Mouse (Mus musculus) forebrain, embryonic 14.5 days (tissue): ENCODE data around the gene Zc3h14. TPM values are rescaled to one million over a fixed set of nuclear protein-coding genes. Genes with fewer than 3 reads are reported as not detected.
A peak's percentile ranks its signal among the peaks of the same experiment; 100 is the strongest.

Source experiments
- ATAC-seq: fragments of 200-750 bp; cut with Nextera tagmentation; 2 replicates; pipeline ENCODE4 v1.8.0; 2017; ENCODE audit warnings: mild to moderate bottlenecking, moderate library complexity
- DNase-seq: peaks from one replicate; pipeline ENCODE4 v3.0.0-alpha.2; 2015; ENCODE audit warnings: low spot score
- H3K27ac ChIP-seq: fragments of 300-500 bp; sonication (generic); 2 replicates; pipeline ENCODE4 v1.5.1; 2014; ENCODE audit warnings: low read depth, mild to moderate bottlenecking, control low read depth, low read length, moderate library complexity
- H3K27me3 ChIP-seq: fragments of 300-500 bp; sonication (generic); replicated peaks from 2 replicates; pipeline ENCODE4 v1.6.1; 2014; ENCODE audit warnings: low read length, control low read depth, mixed read lengths; ENCODE audit not compliant: control insufficient read depth, insufficient read depth
- H3K36me3 ChIP-seq: fragments of 300-500 bp; sonication (generic); 2 replicates; pipeline ENCODE4 v1.6.1; 2014; ENCODE audit warnings: low read length, control low read depth; ENCODE audit not compliant: control insufficient read depth, insufficient read depth
- H3K4me1 ChIP-seq: fragments of 300-500 bp; sonication (generic); 2 replicates; pipeline ENCODE4 v1.6.1; 2014; ENCODE audit warnings: antibody characterized with exemption, low read length, control low read depth; ENCODE audit not compliant: control insufficient read depth, insufficient read depth
- H3K4me2 ChIP-seq: fragments of 300-500 bp; sonication (generic); 2 replicates; pipeline ENCODE4 v1.6.1; 2014; ENCODE audit warnings: mild to moderate bottlenecking, control low read depth, low read length
- H3K4me3 ChIP-seq: fragments of 300-500 bp; sonication (generic); 2 replicates; pipeline ENCODE4 v1.5.1; 2014; ENCODE audit warnings: low read depth, low read length, control low read depth
- H3K9ac ChIP-seq: fragments of 300-500 bp; sonication (generic); 2 replicates; pipeline ENCODE4 v1.6.1; 2014; ENCODE audit warnings: mild to moderate bottlenecking, low read length, control low read depth, moderate library complexity
- H3K9me3 ChIP-seq: fragments of 300-500 bp; sonication (generic); replicated peaks from 2 replicates; pipeline ENCODE4 v1.6.1; 2016; ENCODE audit warnings: low read length, control low read depth, mixed read lengths; ENCODE audit not compliant: control insufficient read depth
- WGBS: fragments of 180-500 bp; shearing (Covaris S2); extraction: QIAGEN DNeasy Blood & Tissue Kit; methylation state at CpG from one replicate; pipeline ENCODE4 v1.1.7; 2014; 5-methylcytosine and 5-hydroxymethylcytosine counted together
- polyA plus RNA-seq: library from polyadenylated mRNA; unstranded; fragments of >200 nt; fragmentation: Nextera tagmentation; extraction: Ambion mirVana; gene quantifications from 2 replicates; pipeline ENCODE4 v1.2.1, GENCODE M21; 2014

Gene Zc3h14
- polyA plus RNA-seq, 1 experiment from 2014 or later = 126 TPM

GRCm38 (mm10) chr12:98734246-98734879, 12.4 kb upstream of the Zc3h14 start:
- under 1% methylated on average over 30 of the region's 30 CpGs for WGBS
- no peaks in the 10 kb centered on the region for H3K27me3 ChIP-seq
- peak overlapping the region; percentile 16; the same call in 1 of the 2 replicates for H3K27ac ChIP-seq
- peak overlapping the region; percentile 61 for H3K4me3 ChIP-seq
- H3K9ac ChIP-seq = peak overlapping the region; percentile 72
- peak overlapping the region; percentile 60 for H3K4me2 ChIP-seq
- H3K36me3 ChIP-seq = 0 out of 2 replicates have a peak, but pooled peaks cover 3% of the 10 kb centered on the region
- DNase-seq (peak; percentile 90), ATAC-seq (peak; percentile 88)
- H3K4me1 ChIP-seq = peaks cover 11% of the 10 kb centered on the region
- no peaks in the 10 kb centered on the region for H3K9me3 ChIP-seq

DNA sequence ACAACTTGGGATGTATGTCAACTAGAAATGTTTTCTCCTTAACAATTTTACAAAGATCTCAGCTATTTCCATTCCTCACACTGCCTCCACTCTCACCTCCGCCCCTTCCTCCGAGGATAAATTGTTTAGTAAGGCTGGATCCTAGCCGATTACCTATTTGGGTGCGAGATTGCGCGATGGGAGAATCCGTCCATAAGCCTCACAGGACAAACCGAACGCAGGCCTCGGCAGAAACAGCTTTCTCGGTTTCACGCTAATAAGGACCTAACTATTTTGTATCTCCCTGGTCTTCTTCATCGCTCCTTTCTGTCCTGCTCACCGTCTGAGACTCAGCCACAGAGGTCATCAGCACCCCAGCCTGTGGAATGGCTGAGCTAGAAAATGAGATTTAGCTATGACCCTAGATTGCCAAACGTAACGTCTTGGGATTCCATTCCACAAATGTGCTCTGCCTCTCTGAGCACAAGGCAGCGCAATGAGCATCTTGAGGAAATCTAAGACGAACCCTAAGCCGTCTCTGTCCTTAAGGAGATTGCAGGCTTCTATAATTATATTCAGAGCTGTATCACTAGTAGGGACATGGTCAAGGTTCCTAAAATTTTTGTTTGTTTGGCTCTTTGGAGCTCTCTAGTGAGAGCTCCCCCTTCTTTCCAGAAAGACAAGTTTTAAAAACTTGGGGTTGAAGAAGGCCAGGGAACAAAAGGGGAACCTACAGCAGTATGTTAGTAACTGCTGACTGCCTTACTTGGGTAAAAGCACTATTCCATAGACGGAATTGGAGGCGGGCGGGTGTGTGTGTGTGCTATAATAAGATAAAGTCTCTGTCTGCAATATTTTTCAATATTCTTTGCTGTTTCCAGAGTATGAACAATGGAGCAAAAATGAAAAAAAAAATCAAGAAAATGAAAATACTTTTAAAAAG, 11.6 kb upstream of the Zc3h14 start:
- Histone ChIP-seq H3K36me3 (0 out of 2 replicates have a peak, but pooled peaks cover 3% of the 10 kb centered on the region), H3K9me3 (no peaks in the 10 kb centered on the region), H3K4me2 (peak overlapping the region; percentile 60), H3K4me3 (peak overlapping the region; percentile 61), H3K4me1 (peaks cover 11% of the 10 kb centered on the region), H3K27me3 (no peaks in the 10 kb centered on the region), H3K27ac (peak overlapping the region; percentile 16; the same call in 1 of the 2 replicates), H3K9ac (peak overlapping the region; percentile 72)
- 8% methylated on average over 22 of the region's 22 CpGs for WGBS
- ATAC-seq (peak; percentile 35), DNase-seq (peak; percentile 56)

GRCm38 (mm10) chr12:98736951-98737800, 9.6 kb upstream of the Zc3h14 start, which contains the start of gene Ptpn21:
Gene Ptpn21 (minus strand): TSS chr12:98737405.
- Histone ChIP-seq H3K27ac (peak within 1 kb of the TSS; percentile 3; the same call in 1 of the 2 replicates), H3K4me1 (peaks cover 11% of the 10 kb centered on the region), H3K4me2 (peak within 1 kb of the TSS; percentile 90), H3K27me3 (no peaks in the 10 kb centered on the region), H3K9me3 (no peaks in the 10 kb centered on the region), H3K4me3 (peak within 1 kb of the TSS; percentile 80), H3K36me3 (no peaks in the 10 kb centered on the region), H3K9ac (peak within 1 kb of the TSS; percentile 83)
- peak; percentile 67 for DNase-seq
- peak; percentile 56 for ATAC-seq
- WGBS = under 1% methylated on average over 74 of the region's 75 CpGs

DNA sequence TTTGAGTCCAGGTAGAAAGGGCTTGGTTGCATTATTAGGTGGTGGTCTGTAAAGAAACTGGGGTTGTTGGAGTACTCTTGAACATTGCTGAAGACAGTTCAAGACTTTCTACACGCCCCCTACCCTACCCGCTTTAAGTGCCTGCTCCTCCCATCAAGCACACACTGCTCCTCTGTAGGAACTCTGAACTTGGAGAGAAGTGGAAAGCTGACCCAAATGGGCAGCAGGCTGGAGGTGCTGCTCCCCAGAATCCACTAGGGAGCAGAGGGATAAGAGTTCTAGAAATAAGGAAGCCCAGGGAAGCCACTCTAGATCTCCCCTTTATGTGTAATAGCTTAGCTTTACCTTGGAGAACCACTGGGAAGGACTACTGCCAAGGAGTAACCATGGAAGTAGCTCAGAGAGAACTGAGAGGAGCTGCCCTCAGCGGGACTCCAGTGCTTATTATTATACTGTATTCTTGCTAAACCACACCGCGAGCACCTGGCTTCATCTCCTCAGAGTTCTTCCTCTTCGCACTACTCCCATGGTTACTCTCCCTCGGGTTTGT, 8.9 kb upstream of the Zc3h14 start:
- Histone ChIP-seq H3K4me2 (peak overlapping the region; percentile 90), H3K4me3 (peak overlapping the region; percentile 80), H3K36me3 (no peaks in the 10 kb centered on the region), H3K9me3 (no peaks in the 10 kb centered on the region), H3K9ac (peak overlapping the region; percentile 83), H3K4me1 (peaks cover 11% of the 10 kb centered on the region), H3K27ac (no peak overlapping the region), H3K27me3 (no peaks in the 10 kb centered on the region)
- 11% methylated on average over 7 of the region's 7 CpGs for WGBS
- DNase-seq = peak; percentile 20
- ATAC-seq = no peak; the same call in 1 of the 2 replicates

- H3K4me3 ChIP-seq = no peak overlapping the region
- H3K4me2 ChIP-seq = no peak overlapping the region
- H3K27me3 ChIP-seq = no peaks in the 10 kb centered on the region
- no peaks in the 10 kb centered on the region for H3K9me3 ChIP-seq
- 35% methylated on average over 3 of the region's 3 CpGs for WGBS
- no peaks in the 10 kb centered on the region for H3K36me3 ChIP-seq
- DNase-seq = peak; percentile 55
- no peak overlapping the region for H3K9ac ChIP-seq
- H3K27ac ChIP-seq = no peak overlapping the region
- H3K4me1 ChIP-seq = peaks cover 3% of the 10 kb centered on the region; the same call in 1 of the 2 replicates
- peak; percentile 27; the same call in 1 of the 2 replicates for ATAC-seq
Observed at GRCm38 (mm10) chr12:98741011-98741501, 5.7 kb upstream of the Zc3h14 start.

DNA sequence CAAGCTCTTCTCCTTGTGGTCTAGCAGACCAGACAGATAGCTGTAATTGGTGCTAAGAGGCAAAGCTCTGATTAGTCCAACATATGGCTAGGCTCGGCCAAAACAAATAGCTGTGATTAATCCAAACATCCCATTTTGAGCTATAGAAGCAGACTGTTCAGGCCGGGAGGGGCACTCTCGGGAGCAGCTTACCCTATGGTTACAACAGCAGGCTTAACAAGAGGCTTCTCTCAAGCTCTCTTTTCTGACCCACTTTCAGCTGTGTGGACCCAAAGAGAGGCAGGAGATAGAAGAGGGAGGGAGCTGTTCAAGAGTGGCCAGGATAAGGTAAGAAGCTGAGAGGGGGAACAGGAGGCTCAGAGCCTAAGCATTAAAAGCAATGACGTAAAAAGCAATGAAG, 1.1 kb upstream of the Zc3h14 start:
- Histone ChIP-seq H3K27me3 (no peaks in the 10 kb centered on the region), H3K4me2 (no peak overlapping the region), H3K36me3 (0 out of 2 replicates have a peak, but pooled peaks cover 3% of the 10 kb centered on the region), H3K9ac (no peak overlapping the region), H3K9me3 (no peaks in the 10 kb centered on the region), H3K4me3 (no peak overlapping the region), H3K4me1 (peaks cover 14% of the 10 kb centered on the region), H3K27ac (no peak overlapping the region)
- ATAC-seq (no peak), DNase-seq (no peak)
- WGBS = 67% methylated on average over 4 of the region's 4 CpGs

- Histone ChIP-seq H3K36me3 (0 out of 2 replicates have a peak, but pooled peaks cover 6% of the 10 kb centered on the region), H3K9me3 (no peaks in the 10 kb centered on the region), H3K9ac (no peak overlapping the region), H3K4me1 (peaks cover 14% of the 10 kb centered on the region), H3K4me3 (no peak overlapping the region), H3K4me2 (no peak overlapping the region), H3K27me3 (no peaks in the 10 kb centered on the region), H3K27ac (no peak overlapping the region)
- DNase-seq (peak; percentile 34), ATAC-seq (peak; percentile 30)
- 16% methylated on average over 2 of the region's 2 CpGs for WGBS
Observed at GRCm38 (mm10) chr12:98746131-98746530, 633 bp upstream of the Zc3h14 start.

- H3K27me3 ChIP-seq = no peaks in the 10 kb centered on the region
- H3K9ac ChIP-seq = peak overlapping the region; percentile 94
- H3K36me3 ChIP-seq = 0 out of 2 replicates have a peak, but pooled peaks cover 6% of the 10 kb centered on the region
- ATAC-seq (peak; percentile 56; the same call in 1 of the 2 replicates), DNase-seq (peak; percentile 50)
- H3K27ac ChIP-seq = peak overlapping the region; percentile 90
- H3K4me2 ChIP-seq = peak overlapping the region; percentile 84
- peaks cover 14% of the 10 kb centered on the region for H3K4me1 ChIP-seq
- no peaks in the 10 kb centered on the region for H3K9me3 ChIP-seq
- H3K4me3 ChIP-seq = peak overlapping the region; percentile 91
- WGBS = 3% methylated on average over 9 of the region's 14 CpGs
Observed at GRCm38 (mm10) chr12:98747380-98747753, 603 bp downstream of the Zc3h14 start.
